Mouse (Mus musculus) bone marrow macrophage, adult 2 months (primary cell): ENCODE data around the gene Zfp423.

ENCODE experiments used
- CTCF ChIP-seq: IDR thresholded peaks from 2 replicates; pipeline ENCODE4 v1.5.1; 2012; ENCODE audit warnings: low read depth, mild to moderate bottlenecking, low read length, moderate library complexity
- POLR2A ChIP-seq: IDR thresholded peaks from 2 replicates; pipeline ENCODE4 v1.6.1; 2012; ENCODE audit warnings: mild to moderate bottlenecking, low read depth, low read length, borderline replicate concordance

DNA sequence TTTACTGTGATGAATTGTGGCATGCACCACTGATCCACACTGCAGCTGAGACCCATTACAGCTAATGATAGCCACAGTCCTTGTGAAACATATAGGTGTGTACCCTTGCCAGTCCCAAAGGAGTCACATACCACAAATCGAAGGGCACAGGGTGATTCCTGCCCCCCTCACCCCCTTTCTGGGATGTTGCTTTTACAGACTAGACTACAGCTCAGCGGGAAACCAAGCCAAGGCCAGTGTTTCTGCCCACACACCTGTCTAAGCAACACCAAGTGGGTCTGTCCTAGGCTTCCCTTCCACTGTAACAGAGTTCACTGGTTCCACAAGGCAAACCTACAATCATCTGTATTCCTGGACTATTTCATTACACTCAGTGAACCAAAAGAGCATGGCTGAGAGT lies 287.2 kb downstream of the Zfp423 start:
- TF ChIP-seq CTCF (no peak), POLR2A (no peak)
